Mouse (Mus musculus) hindbrain, embryonic 11.5 days (tissue): ENCODE results near the gene 0610009B22Rik. TPM values are rescaled to one million over a fixed set of nuclear protein-coding genes. Genes with fewer than 3 reads are reported as not detected.
A peak's percentile ranks its signal among the peaks of the same experiment; 100 is the strongest.
"Not testable (repeated sequence)": the region's sequence is repeated elsewhere in the genome, so short reads cannot be mapped to it uniquely, and the experiment has no call there.

Source experiments
- ATAC-seq: fragments of 200-750 bp; cut with Nextera tagmentation; 2 replicates; pipeline ENCODE4 v1.8.0; 2017; ENCODE audit warnings: mild to moderate bottlenecking, moderate TSS enrichment, moderate library complexity; ENCODE audit not compliant: low FRiP score
- DNase-seq: peaks from one replicate; pipeline ENCODE4 v3.0.0-alpha.2; 2015; ENCODE audit warnings: low spot score
- H3K27ac ChIP-seq: fragments of 300-500 bp; sonication (generic); 2 replicates; pipeline ENCODE4 v1.5.1; 2014; ENCODE audit warnings: mild to moderate bottlenecking, low read depth, low read length
- H3K27me3 ChIP-seq: fragments of 300-500 bp; sonication (generic); 2 replicates; pipeline ENCODE4 v1.6.1; 2014; ENCODE audit warnings: mild to moderate bottlenecking, low read length, moderate library complexity, mixed read lengths; ENCODE audit not compliant: control insufficient read depth, insufficient read depth
- H3K36me3 ChIP-seq: fragments of 300-500 bp; sonication (generic); 2 replicates; pipeline ENCODE4 v1.6.1; 2014; ENCODE audit warnings: mild to moderate bottlenecking, low read length, moderate library complexity, mixed read lengths; ENCODE audit not compliant: control insufficient read depth, insufficient read depth
- H3K4me1 ChIP-seq: fragments of 300-500 bp; sonication (generic); replicated peaks from 2 replicates; pipeline ENCODE4 v1.6.1; 2014; ENCODE audit warnings: low read length, mixed read lengths; ENCODE audit not compliant: control insufficient read depth, insufficient read depth
- H3K4me2 ChIP-seq: fragments of 300-500 bp; sonication (generic); replicated peaks from 2 replicates; pipeline ENCODE4 v1.6.1; 2014; ENCODE audit warnings: mild to moderate bottlenecking, low read depth, low read length
- H3K4me3 ChIP-seq: fragments of 300-500 bp; sonication (generic); 2 replicates; pipeline ENCODE4 v1.5.1; 2014; ENCODE audit warnings: low read depth, low read length
- H3K9ac ChIP-seq: fragments of 300-500 bp; sonication (generic); 2 replicates; pipeline ENCODE4 v1.6.1; 2014; ENCODE audit warnings: low read depth, low read length
- H3K9me3 ChIP-seq: fragments of 300-500 bp; sonication (generic); 2 replicates; pipeline ENCODE4 v1.6.1; 2016; ENCODE audit warnings: low read length; ENCODE audit not compliant: control insufficient read depth
- WGBS: fragments of 180-500 bp; shearing (Covaris S2); extraction: QIAGEN DNeasy Blood & Tissue Kit; methylation state at CpG from one replicate; pipeline ENCODE4 v1.1.7; 2014; 5-methylcytosine and 5-hydroxymethylcytosine counted together
- polyA plus RNA-seq: library from polyadenylated mRNA; unstranded; fragments of >200 nt; fragmentation: Nextera tagmentation; extraction: Ambion mirVana; gene quantifications from 2 replicates; pipeline ENCODE4 v1.2.1, GENCODE M21; 2014

0610009B22Rik gene
- polyA plus RNA-seq, result 108 and 110 TPM in 2 replicates

GRCm38 (mm10) chr11:51688330-51689328 lies at the start of gene 0610009B22Rik:
Gene 0610009B22Rik, minus strand, starts transcription at chr11:51688874.
- H3K4me2 ChIP-seq, result peak within 1 kb of the TSS; percentile 58
- ATAC-seq (peak; percentile 99), DNase-seq (peak; percentile 100)
- peak within 1 kb of the TSS; percentile 57 for H3K4me3 ChIP-seq
- H3K9ac ChIP-seq, result peak within 1 kb of the TSS; percentile 72
- under 1% methylated on average over 60 of the region's 60 CpGs for WGBS
- peak within 1 kb of the TSS; percentile 94 for H3K27ac ChIP-seq
- H3K36me3 ChIP-seq, result no peaks in the 10 kb centered on the region
- H3K9me3 ChIP-seq, result no peaks in the 10 kb centered on the region
- H3K4me1 ChIP-seq, result 0 out of 2 replicates have a peak, but pooled peaks cover 2% of the 10 kb centered on the region
- H3K27me3 ChIP-seq, result no peaks in the 10 kb centered on the region

GRCm38 (mm10) chr11:51734218-51734617 lies 45.5 kb upstream of the 0610009B22Rik start:
- DNase-seq, ATAC-seq, H3K27ac ChIP-seq, H3K36me3 ChIP-seq, H3K9me3 ChIP-seq, H3K4me1 ChIP-seq, H3K4me2 ChIP-seq, H3K9ac ChIP-seq, H3K4me3 ChIP-seq, H3K27me3 ChIP-seq: not testable (repeated sequence)
- 97% methylated on average over 12 of the region's 13 CpGs for WGBS

- Histone ChIP-seq H3K4me1 (no peaks in the 10 kb centered on the region), H3K36me3 (0 out of 2 replicates have a peak, but pooled peaks cover 2% of the 10 kb centered on the region), H3K9ac (no peak overlapping the region), H3K4me2 (no peak overlapping the region), H3K9me3 (no peaks in the 10 kb centered on the region), H3K27ac (no peak overlapping the region), H3K4me3 (no peak overlapping the region), H3K27me3 (no peaks in the 10 kb centered on the region)
- no peak for DNase-seq
- no peak for ATAC-seq
- WGBS, result 86% methylated on average over 1 of the region's 1 CpGs
Observed at GRCm38 (mm10) chr11:51732883-51733282, 44.2 kb upstream of the 0610009B22Rik start.

- Histone ChIP-seq H3K4me2 (no peak overlapping the region), H3K36me3 (no peaks in the 10 kb centered on the region), H3K27ac (no peak overlapping the region), H3K27me3 (no peaks in the 10 kb centered on the region), H3K4me3 (no peak overlapping the region), H3K9me3 (no peaks in the 10 kb centered on the region), H3K4me1 (no peaks in the 10 kb centered on the region), H3K9ac (no peak overlapping the region)
- 90% methylated on average over 11 of the region's 11 CpGs for WGBS
- ATAC-seq, result no peak
- DNase-seq, result no peak
Observed at GRCm38 (mm10) chr11:51721066-51721465, 32.4 kb upstream of the 0610009B22Rik start.

- Histone ChIP-seq H3K9me3 (no peaks in the 10 kb centered on the region), H3K4me2 (no peak overlapping the region), H3K27me3 (no peaks in the 10 kb centered on the region), H3K9ac (no peak overlapping the region), H3K4me1 (no peaks in the 10 kb centered on the region), H3K27ac (no peak overlapping the region), H3K36me3 (no peaks in the 10 kb centered on the region; the same call in 1 of the 2 replicates), H3K4me3 (no peak overlapping the region)
- WGBS, result 98% methylated on average over 13 of the region's 13 CpGs
- DNase-seq (no peak), ATAC-seq (no peak)
Observed at GRCm38 (mm10) chr11:51707080-51707479, 18.4 kb upstream of the 0610009B22Rik start.

GRCm38 (mm10) chr11:51706451-51706850 lies 17.8 kb upstream of the 0610009B22Rik start:
- ATAC-seq (no peak), DNase-seq (no peak)
- Histone ChIP-seq H3K27me3 (no peaks in the 10 kb centered on the region), H3K9me3 (no peaks in the 10 kb centered on the region), H3K4me3 (no peak overlapping the region), H3K4me1 (no peaks in the 10 kb centered on the region), H3K36me3 (no peaks in the 10 kb centered on the region; the same call in 1 of the 2 replicates), H3K27ac (no peak overlapping the region), H3K9ac (no peak overlapping the region), H3K4me2 (no peak overlapping the region)
- 93% methylated on average over 10 of the region's 10 CpGs for WGBS

GRCm38 (mm10) chr11:51703379-51703998 lies 14.8 kb upstream of the 0610009B22Rik start:
- no peaks in the 10 kb centered on the region for H3K4me1 ChIP-seq
- no peak overlapping the region for H3K9ac ChIP-seq
- H3K36me3 ChIP-seq, result peaks cover 3% of the 10 kb centered on the region
- no peak overlapping the region for H3K4me3 ChIP-seq
- peak; percentile 46 for DNase-seq
- no peak overlapping the region for H3K4me2 ChIP-seq
- no peak for ATAC-seq
- H3K9me3 ChIP-seq, result no peaks in the 10 kb centered on the region
- no peak overlapping the region for H3K27ac ChIP-seq
- whole genome bisulfite sequencing, result 61% methylated on average over 10 of the region's 10 CpGs
- H3K27me3 ChIP-seq, result no peaks in the 10 kb centered on the region

GRCm38 (mm10) chr11:51702831-51703230 lies 14.2 kb upstream of the 0610009B22Rik start:
- Histone ChIP-seq H3K9ac (no peak overlapping the region), H3K9me3 (no peaks in the 10 kb centered on the region), H3K27ac (no peak overlapping the region), H3K27me3 (no peaks in the 10 kb centered on the region), H3K4me2 (no peak overlapping the region), H3K4me1 (no peaks in the 10 kb centered on the region), H3K4me3 (no peak overlapping the region), H3K36me3 (peaks cover 6% of the 10 kb centered on the region)
- ATAC-seq (no peak), DNase-seq (no peak)
- WGBS, result 82% methylated on average over 3 of the region's 3 CpGs
